Mouse (Mus musculus) spleen, adult 2 months (tissue): ENCODE data around the gene Txn2.

Experiments
- CTCF ChIP-seq: fragments of 200-500 bp; IDR thresholded peaks from 2 replicates; pipeline ENCODE4 v1.5.1; 2011; ENCODE audit warnings: mild to moderate bottlenecking, inconsistent platforms; ENCODE audit not compliant: insufficient read depth, insufficient read length, insufficient replicate concordance; ENCODE audit errors: extremely low read depth
- POLR2A ChIP-seq: fragments of 200-500 bp; IDR thresholded peaks from 2 replicates; pipeline ENCODE4 v1.6.1; 2011; ENCODE audit warnings: low read depth, low read length, inconsistent platforms

- no peak for TF ChIP-seq POLR2A
- no peak for TF ChIP-seq CTCF
Measured at GRCm38 (mm10) chr15:77893292-77893691, 35.5 kb downstream of the Txn2 start.
